Mouse (Mus musculus): ENCODE results near the gene Hsd3b4. TPM values are rescaled to one million over a fixed set of nuclear protein-coding genes. Genes with fewer than 3 reads are reported as not detected.
"Not testable (repeated sequence)": the region's sequence is repeated elsewhere in the genome, so short reads cannot be mapped to it uniquely, and the experiment has no call there.

Gene Hsd3b4
- total RNA-seq (2014; fragmentation: Nextera tagmentation) (not detected in 2 replicates), total RNA-seq (2017) (not detected in 2 replicates)

GRCm38 (mm10) chr3:98510414-98510813, at the start of gene Hsd3b4:
Gene Hsd3b4, minus strand, starts transcription at chr3:98510514.
- not testable (repeated sequence) for ATAC-seq (replicated peaks; ENCODE audit: low FRiP score, low TSS enrichment, poor library complexity, severe bottlenecking)

GRCm38 (mm10) chr3:98550832-98551231, 40.5 kb upstream of the Hsd3b4 start:
- ATAC-seq (replicated peaks; ENCODE audit: low FRiP score, low TSS enrichment, poor library complexity, severe bottlenecking): not testable (repeated sequence)

DNA sequence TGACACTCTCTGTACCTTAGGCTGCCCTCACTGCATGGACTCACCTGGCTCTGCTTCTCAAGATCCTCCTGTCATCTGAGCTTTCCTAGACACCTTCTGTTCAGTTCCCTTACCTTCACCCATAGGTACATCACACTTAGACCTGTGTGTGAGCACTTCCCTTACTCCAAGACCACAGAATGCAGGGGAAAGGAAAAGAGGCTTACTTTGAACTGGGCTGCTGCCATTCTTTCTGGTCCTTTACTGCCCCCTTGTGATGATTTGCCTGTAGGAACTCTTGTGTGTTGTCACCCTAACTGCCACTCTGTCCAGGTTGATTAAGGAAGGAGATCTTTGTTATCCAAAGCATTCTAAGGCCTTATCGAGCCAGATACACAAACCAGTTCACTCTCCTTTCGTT, 39.9 kb upstream of the Hsd3b4 start:
- peak; percentile 80 for ATAC-seq (replicated peaks; ENCODE audit: low FRiP score, low TSS enrichment, poor library complexity, severe bottlenecking)

DNA sequence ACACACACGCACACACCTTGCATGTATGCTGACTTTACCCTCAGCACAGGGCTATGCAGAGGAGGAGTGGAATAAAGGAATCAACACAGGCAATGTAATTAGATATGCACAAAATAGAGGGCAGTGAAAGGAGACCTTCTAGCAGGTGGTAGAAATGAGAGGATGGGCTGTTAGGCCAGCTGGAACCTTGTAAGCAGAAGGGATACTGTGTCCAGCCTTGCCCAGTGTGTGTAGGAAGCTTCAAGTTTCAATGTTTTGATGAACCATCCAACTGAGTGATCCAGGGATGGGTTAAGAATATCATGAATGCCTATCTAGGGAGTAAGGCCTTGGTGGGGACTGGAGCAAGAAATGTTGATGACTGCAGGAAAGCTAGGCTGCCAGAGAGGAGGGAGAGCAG, 38.2 kb upstream of the Hsd3b4 start:
- ATAC-seq (replicated peaks; ENCODE audit: low FRiP score, low TSS enrichment, poor library complexity, severe bottlenecking): not testable (repeated sequence)

- not testable (repeated sequence) for ATAC-seq (replicated peaks; ENCODE audit: low FRiP score, low TSS enrichment, poor library complexity, severe bottlenecking)
Measured at GRCm38 (mm10) chr3:98547641-98548040, 37.3 kb upstream of the Hsd3b4 start.

GRCm38 (mm10) chr3:98524978-98525377, 14.7 kb upstream of the Hsd3b4 start:
- not testable (repeated sequence) for ATAC-seq (replicated peaks; ENCODE audit: low FRiP score, low TSS enrichment, poor library complexity, severe bottlenecking)

DNA sequence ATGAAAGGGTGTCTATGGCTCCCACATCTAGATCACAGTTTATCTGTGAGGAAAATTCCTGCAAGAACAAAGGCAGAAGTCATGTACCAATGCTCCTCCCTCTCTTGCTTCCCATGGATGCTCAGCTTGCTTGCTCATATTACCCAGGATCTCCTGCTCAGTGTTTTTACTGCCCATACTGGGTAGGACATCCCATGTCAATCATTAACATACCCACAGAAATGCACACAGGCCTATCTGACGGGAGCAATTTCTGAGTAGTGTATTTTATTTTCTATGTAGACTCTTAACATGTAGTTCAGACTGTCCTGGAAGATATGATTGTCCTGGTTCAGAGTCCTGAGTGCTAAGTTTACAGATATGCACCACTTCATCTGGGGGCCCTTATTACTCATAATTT, 14.2 kb upstream of the Hsd3b4 start:
- ATAC-seq (replicated peaks; ENCODE audit: low FRiP score, low TSS enrichment, poor library complexity, severe bottlenecking): not testable (repeated sequence)

GRCm38 (mm10) chr3:98522779-98523178, 12.5 kb upstream of the Hsd3b4 start:
- not testable (repeated sequence) for ATAC-seq (replicated peaks; ENCODE audit: low FRiP score, low TSS enrichment, poor library complexity, severe bottlenecking)

GRCm38 (mm10) chr3:98507229-98507628, 3.1 kb downstream of the Hsd3b4 start:
- not testable (repeated sequence) for ATAC-seq (replicated peaks; ENCODE audit: low FRiP score, low TSS enrichment, poor library complexity, severe bottlenecking)

DNA sequence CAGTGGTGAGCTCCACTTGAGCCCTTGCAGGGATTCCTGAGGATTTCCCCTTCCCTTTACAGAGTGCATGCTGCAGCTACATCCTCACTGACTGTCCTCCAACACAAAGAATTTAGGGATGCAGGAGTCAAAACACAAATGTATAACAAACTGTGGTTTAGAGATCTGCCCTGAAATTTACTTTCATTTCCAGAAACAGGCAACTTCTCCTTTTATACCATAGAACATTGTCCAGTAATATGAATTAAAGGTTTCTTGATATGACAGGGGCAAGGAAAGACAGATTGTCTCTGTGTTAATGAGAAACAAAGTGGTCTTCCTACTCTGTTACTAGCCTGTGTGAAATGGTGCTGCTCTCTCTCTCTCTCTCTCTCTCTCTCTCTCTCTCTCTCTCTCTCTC, 12.9 kb downstream of the Hsd3b4 start:
- not testable (repeated sequence) for ATAC-seq (replicated peaks; ENCODE audit: low FRiP score, low TSS enrichment, poor library complexity, severe bottlenecking)

DNA sequence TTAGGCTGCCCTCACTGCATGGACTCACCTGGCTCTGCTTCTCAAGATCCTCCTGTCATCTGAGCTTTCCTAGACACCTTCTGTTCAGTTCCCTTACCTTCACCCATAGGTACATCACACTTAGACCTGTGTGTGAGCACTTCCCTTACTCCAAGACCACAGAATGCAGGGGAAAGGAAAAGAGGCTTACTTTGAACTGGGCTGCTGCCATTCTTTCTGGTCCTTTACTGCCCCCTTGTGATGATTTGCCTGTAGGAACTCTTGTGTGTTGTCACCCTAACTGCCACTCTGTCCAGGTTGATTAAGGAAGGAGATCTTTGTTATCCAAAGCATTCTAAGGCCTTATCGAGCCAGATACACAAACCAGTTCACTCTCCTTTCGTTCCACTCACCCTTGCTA, 13.6 kb downstream of the Hsd3b4 start:
- ATAC-seq (replicated peaks; ENCODE audit: low FRiP score, low TSS enrichment, poor library complexity, severe bottlenecking): peak; percentile 68

GRCm38 (mm10) chr3:98495055-98495454, 15.3 kb downstream of the Hsd3b4 start:
- ATAC-seq (replicated peaks; ENCODE audit: low FRiP score, low TSS enrichment, poor library complexity, severe bottlenecking): not testable (repeated sequence)

DNA sequence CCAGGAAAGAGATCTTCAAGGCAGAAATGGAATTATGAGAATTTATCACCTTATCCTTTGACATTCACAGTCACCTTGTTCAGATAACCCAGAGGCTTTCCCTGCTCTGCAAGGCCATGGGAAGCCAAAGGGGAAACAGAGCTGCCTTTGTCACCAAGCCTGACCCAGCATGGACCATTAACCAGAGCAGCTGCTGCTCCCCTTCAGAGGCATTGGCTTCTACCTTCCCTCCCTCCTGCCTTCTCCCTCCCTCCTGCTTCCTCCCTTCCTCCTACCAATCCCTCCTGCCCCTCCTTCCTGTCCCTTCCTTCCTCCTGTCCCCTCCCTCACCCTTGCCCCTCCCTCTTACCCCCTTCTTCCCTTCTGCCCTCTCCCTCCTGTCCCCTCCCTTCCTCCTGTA, 16.1 kb downstream of the Hsd3b4 start:
- ATAC-seq (replicated peaks; ENCODE audit: low FRiP score, low TSS enrichment, poor library complexity, severe bottlenecking): not testable (repeated sequence)

GRCm38 (mm10) chr3:98471499-98471898, 38.8 kb downstream of the Hsd3b4 start:
- ATAC-seq (replicated peaks; ENCODE audit: low FRiP score, low TSS enrichment, poor library complexity, severe bottlenecking): not testable (repeated sequence)

DNA sequence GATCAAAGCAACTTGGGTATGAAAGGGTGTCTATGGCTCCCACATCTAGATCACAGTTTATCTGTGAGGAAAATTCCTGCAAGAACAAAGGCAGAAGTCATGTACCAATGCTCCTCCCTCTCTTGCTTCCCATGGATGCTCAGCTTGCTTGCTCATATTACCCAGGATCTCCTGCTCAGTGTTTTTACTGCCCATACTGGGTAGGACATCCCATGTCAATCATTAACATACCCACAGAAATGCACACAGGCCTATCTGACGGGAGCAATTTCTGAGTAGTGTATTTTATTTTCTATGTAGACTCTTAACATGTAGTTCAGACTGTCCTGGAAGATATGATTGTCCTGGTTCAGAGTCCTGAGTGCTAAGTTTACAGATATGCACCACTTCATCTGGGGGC, 39.3 kb downstream of the Hsd3b4 start:
- ATAC-seq (replicated peaks; ENCODE audit: low FRiP score, low TSS enrichment, poor library complexity, severe bottlenecking): not testable (repeated sequence)

DNA sequence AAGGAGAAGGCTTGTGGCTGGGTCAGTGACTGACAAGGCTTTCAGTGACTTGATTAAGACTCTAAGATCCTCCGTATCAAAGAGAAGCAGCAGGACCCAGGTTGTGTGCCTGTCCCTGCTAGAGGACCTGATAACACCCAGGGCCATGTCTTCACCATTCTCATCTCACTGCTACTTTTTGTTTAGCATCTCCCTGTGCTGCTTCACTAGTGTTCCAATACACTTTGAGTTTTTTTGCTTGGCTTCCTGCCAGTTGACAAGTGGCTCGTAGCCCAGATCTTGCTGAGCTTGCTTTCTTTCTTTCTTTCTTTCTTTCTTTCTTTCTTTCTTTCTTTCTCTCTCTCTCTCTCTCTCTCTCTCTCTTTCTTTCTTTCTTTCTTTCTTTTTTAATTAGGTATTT, 41.0 kb downstream of the Hsd3b4 start:
- not testable (repeated sequence) for ATAC-seq (replicated peaks; ENCODE audit: low FRiP score, low TSS enrichment, poor library complexity, severe bottlenecking)

GRCm38 (mm10) chr3:98457026-98457425, 53.3 kb downstream of the Hsd3b4 start, which contains the start of gene Gm4450:
Gene Gm4450, minus strand, starts transcription at chr3:98457126.
- ATAC-seq (replicated peaks; ENCODE audit: low FRiP score, low TSS enrichment, poor library complexity, severe bottlenecking): not testable (repeated sequence)

DNA sequence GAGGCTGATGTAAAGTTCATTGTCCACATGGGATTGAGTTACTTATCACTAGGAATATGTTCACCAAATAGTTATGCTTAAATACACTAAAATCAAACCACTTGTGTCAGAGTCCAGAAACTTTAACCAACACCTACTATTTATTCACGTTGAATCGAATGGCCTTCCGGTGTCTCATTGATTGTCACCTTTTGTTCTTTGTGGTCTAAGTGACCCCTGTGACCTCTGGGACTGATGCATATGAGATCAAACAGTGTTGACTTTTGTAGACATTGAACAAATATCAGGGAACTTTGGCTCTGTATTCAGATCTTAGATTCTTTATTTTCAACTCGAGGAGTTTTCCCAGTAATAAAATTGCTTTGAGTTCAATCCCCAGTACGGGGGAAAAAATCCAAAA, 56.5 kb downstream of the Hsd3b4 start:
- not testable (repeated sequence) for ATAC-seq (replicated peaks; ENCODE audit: low FRiP score, low TSS enrichment, poor library complexity, severe bottlenecking)
